Mouse (Mus musculus) lung, embryonic 15.5 days (tissue): ENCODE data around the gene Srebf2. TPM values are rescaled to one million over a fixed set of nuclear protein-coding genes. Genes with fewer than 3 reads are reported as not detected.

Source experiments
- ATAC-seq: fragments of 200-750 bp; cut with Nextera tagmentation; 2 replicates; pipeline ENCODE4 v1.8.0; 2017; ENCODE audit warnings: moderate number of reproducible peaks, borderline replicate concordance; ENCODE audit not compliant: low FRiP score, low TSS enrichment; ENCODE audit errors: extremely low read depth
- H3K27ac ChIP-seq: fragments of 300-500 bp; sonication (generic); 2 replicates; pipeline ENCODE4 v1.5.1; 2015; ENCODE audit warnings: moderate library complexity, mild to moderate bottlenecking, inconsistent platforms
- H3K27me3 ChIP-seq: fragments of 300-500 bp; sonication (generic); 2 replicates; pipeline ENCODE4 v1.6.1; 2015; ENCODE audit warnings: inconsistent platforms
- H3K36me3 ChIP-seq: fragments of 300-500 bp; sonication (generic); 2 replicates; pipeline ENCODE4 v1.6.1; 2015; ENCODE audit warnings: inconsistent platforms
- H3K4me1 ChIP-seq: fragments of 300-500 bp; sonication (generic); 2 replicates; pipeline ENCODE4 v1.6.1; 2015; ENCODE audit warnings: inconsistent platforms
- H3K4me2 ChIP-seq: fragments of 300-500 bp; sonication (generic); 2 replicates; pipeline ENCODE4 v1.6.1; 2015; ENCODE audit warnings: inconsistent platforms, mild to moderate bottlenecking, moderate library complexity
- H3K4me3 ChIP-seq: fragments of 300-500 bp; sonication (generic); 2 replicates; pipeline ENCODE4 v1.5.1; 2015; ENCODE audit warnings: mild to moderate bottlenecking, inconsistent platforms
- H3K9ac ChIP-seq: fragments of 300-500 bp; sonication (generic); 2 replicates; pipeline ENCODE4 v1.6.1; 2015; ENCODE audit warnings: inconsistent platforms
- H3K9me3 ChIP-seq: fragments of 300-500 bp; sonication (generic); 2 replicates; pipeline ENCODE4 v1.6.1; 2016; ENCODE audit warnings: inconsistent platforms
- WGBS: fragments of 180-500 bp; shearing (Covaris S2); methylation state at CpG from one replicate; pipeline ENCODE4 v1.1.7; 2015; 5-methylcytosine and 5-hydroxymethylcytosine counted together
- polyA plus RNA-seq: library from polyadenylated mRNA; unstranded; fragments of >200 nt; fragmentation: Nextera tagmentation; extraction: Ambion mirVana; gene quantifications from 2 replicates; pipeline ENCODE4 v1.2.1, GENCODE M21; 2015

Srebf2 gene
- polyA plus RNA-seq, 1 experiment from 2014 or later = 132 TPM

DNA sequence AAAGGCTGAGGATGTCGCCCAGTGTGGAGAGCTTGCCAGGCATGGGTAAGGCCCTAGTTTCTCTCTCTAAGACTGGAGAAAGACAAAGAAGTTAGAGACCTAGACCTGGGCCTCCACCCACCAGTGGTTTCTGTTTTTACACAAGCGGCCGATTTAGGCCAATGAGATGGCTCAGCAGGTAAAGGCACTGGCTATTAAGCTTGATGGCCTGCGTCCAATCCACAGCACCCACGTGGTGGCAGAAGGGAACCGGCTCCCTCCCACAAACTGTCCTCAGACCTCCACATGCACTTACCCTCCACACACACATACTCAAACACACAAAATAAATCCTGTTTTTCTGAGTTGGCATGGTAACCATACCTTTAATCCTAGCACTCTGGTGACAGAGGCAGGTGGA lies 55.1 kb downstream of the Srebf2 start:
- H3K27ac ChIP-seq = no peak overlapping the region
- no peak overlapping the region for H3K4me3 ChIP-seq
- H3K4me2 ChIP-seq = no peak overlapping the region
- H3K36me3 ChIP-seq = peaks cover 83% of the 10 kb centered on the region
- H3K27me3 ChIP-seq = peaks cover 24% of the 10 kb centered on the region
- no peak for ATAC-seq
- H3K4me1 ChIP-seq = peaks cover 11% of the 10 kb centered on the region
- 91% methylated on average over 6 of the region's 6 CpGs for WGBS
- H3K9me3 ChIP-seq = no peaks in the 10 kb centered on the region
- H3K9ac ChIP-seq = no peak overlapping the region

GRCm38 (mm10) chr15:82203090-82203489 lies 56.1 kb downstream of the Srebf2 start:
- Histone ChIP-seq H3K9me3 (no peaks in the 10 kb centered on the region), H3K4me3 (no peak overlapping the region), H3K9ac (no peak overlapping the region), H3K27ac (no peak overlapping the region), H3K4me1 (peaks cover 13% of the 10 kb centered on the region), H3K27me3 (peaks cover 34% of the 10 kb centered on the region), H3K36me3 (peaks cover 73% of the 10 kb centered on the region), H3K4me2 (no peak overlapping the region)
- 89% methylated on average over 10 of the region's 10 CpGs for WGBS
- no peak for ATAC-seq

GRCm38 (mm10) chr15:82203611-82204351 lies 56.8 kb downstream of the Srebf2 start:
- no peak overlapping the region for H3K4me3 ChIP-seq
- no peak overlapping the region for H3K4me2 ChIP-seq
- H3K27me3 ChIP-seq = peaks cover 41% of the 10 kb centered on the region
- no peak overlapping the region for H3K27ac ChIP-seq
- H3K9ac ChIP-seq = no peak overlapping the region
- no peaks in the 10 kb centered on the region for H3K9me3 ChIP-seq
- peaks cover 67% of the 10 kb centered on the region for H3K36me3 ChIP-seq
- peaks cover 13% of the 10 kb centered on the region for H3K4me1 ChIP-seq
- no peak for ATAC-seq
- 86% methylated on average over 20 of the region's 20 CpGs for WGBS

GRCm38 (mm10) chr15:82204680-82205371 lies 57.8 kb downstream of the Srebf2 start:
- no peak overlapping the region for H3K27ac ChIP-seq
- no peak overlapping the region for H3K9ac ChIP-seq
- no peak for ATAC-seq
- H3K4me3 ChIP-seq = no peak overlapping the region
- 59% methylated on average over 10 of the region's 10 CpGs for WGBS
- no peaks in the 10 kb centered on the region for H3K9me3 ChIP-seq
- H3K4me1 ChIP-seq = peaks cover 13% of the 10 kb centered on the region
- no peak overlapping the region for H3K4me2 ChIP-seq
- H3K27me3 ChIP-seq = peaks cover 51% of the 10 kb centered on the region
- H3K36me3 ChIP-seq = peaks cover 56% of the 10 kb centered on the region

GRCm38 (mm10) chr15:82206365-82207104 lies 59.6 kb downstream of the Srebf2 start:
- Histone ChIP-seq H3K36me3 (peaks cover 44% of the 10 kb centered on the region), H3K9ac (no peak overlapping the region), H3K27me3 (peaks cover 68% of the 10 kb centered on the region), H3K4me3 (no peak overlapping the region), H3K27ac (no peak overlapping the region), H3K4me1 (peaks cover 15% of the 10 kb centered on the region), H3K9me3 (no peaks in the 10 kb centered on the region), H3K4me2 (no peak overlapping the region)
- peak; percentile 72 for ATAC-seq
- 40% methylated on average over 9 of the region's 9 CpGs for WGBS

DNA sequence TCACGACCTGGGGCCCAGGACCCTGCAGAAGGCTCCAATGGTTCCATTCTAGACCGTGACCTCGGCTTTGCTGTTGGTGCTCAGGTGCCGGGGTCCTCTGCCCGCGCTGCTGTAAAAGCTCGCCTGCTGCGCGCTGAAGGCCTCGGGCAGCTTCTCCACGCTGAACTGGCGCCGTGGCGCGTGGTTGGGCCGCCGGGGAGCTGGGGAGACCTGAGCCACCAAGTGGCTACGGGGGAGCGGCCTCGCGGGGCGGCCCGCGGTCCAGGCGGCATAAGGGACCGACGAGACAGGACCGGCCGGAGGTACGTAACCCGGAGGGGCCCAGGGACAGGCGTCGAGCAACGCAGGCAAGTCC lies 60.1 kb downstream of the Srebf2 start:
- WGBS = 19% methylated on average over 34 of the region's 34 CpGs
- peaks cover 20% of the 10 kb centered on the region for H3K4me1 ChIP-seq
- H3K4me2 ChIP-seq = no peak overlapping the region
- no peak overlapping the region for H3K4me3 ChIP-seq
- no peaks in the 10 kb centered on the region for H3K9me3 ChIP-seq
- no peak overlapping the region for H3K27ac ChIP-seq
- H3K27me3 ChIP-seq = peaks cover 73% of the 10 kb centered on the region
- no peak for ATAC-seq
- H3K9ac ChIP-seq = no peak overlapping the region
- peaks cover 38% of the 10 kb centered on the region for H3K36me3 ChIP-seq

- H3K9ac ChIP-seq = no peak overlapping the region
- no peak overlapping the region for H3K4me3 ChIP-seq
- H3K4me2 ChIP-seq = no peak overlapping the region
Observed at GRCm38 (mm10) chr15:82207504-82208219, 60.7 kb downstream of the Srebf2 start.

DNA sequence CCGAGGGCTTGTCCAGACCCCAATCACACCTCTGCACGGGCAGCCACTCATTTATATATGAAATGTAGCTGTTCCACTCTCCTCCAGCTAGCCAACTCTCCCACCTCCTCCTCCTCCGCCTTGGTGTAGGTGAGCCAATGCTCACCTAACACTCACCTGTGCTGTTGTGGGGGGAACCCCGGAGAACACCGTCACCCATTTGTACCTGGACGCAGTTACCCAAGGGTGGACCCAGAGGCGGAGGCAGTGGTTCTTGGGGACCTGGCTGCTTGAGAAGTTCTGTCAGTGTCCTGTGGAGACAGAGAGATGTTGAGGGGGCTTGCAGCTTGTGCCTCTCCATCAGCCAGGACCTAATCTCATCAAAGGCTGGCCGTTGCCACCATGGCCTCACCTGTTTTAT lies 61.3 kb downstream of the Srebf2 start:
- Histone ChIP-seq H3K9ac (no peak overlapping the region), H3K4me1 (peaks cover 28% of the 10 kb centered on the region), H3K4me3 (no peak overlapping the region), H3K36me3 (peaks cover 28% of the 10 kb centered on the region), H3K4me2 (no peak overlapping the region), H3K27me3 (peaks cover 86% of the 10 kb centered on the region), H3K9me3 (no peaks in the 10 kb centered on the region), H3K27ac (no peak overlapping the region)
- ATAC-seq = no peak
- 71% methylated on average over 8 of the region's 8 CpGs for WGBS

More at GRCm38 (mm10) chr15:82207504-82208219, 60.7 kb downstream of the Srebf2 start:
- WGBS = 23% methylated on average over 30 of the region's 30 CpGs
- no peak for ATAC-seq
- Histone ChIP-seq H3K27me3 (peaks cover 79% of the 10 kb centered on the region), H3K27ac (no peak overlapping the region), H3K9me3 (no peaks in the 10 kb centered on the region), H3K36me3 (peaks cover 34% of the 10 kb centered on the region), H3K4me1 (peaks cover 26% of the 10 kb centered on the region)

DNA sequence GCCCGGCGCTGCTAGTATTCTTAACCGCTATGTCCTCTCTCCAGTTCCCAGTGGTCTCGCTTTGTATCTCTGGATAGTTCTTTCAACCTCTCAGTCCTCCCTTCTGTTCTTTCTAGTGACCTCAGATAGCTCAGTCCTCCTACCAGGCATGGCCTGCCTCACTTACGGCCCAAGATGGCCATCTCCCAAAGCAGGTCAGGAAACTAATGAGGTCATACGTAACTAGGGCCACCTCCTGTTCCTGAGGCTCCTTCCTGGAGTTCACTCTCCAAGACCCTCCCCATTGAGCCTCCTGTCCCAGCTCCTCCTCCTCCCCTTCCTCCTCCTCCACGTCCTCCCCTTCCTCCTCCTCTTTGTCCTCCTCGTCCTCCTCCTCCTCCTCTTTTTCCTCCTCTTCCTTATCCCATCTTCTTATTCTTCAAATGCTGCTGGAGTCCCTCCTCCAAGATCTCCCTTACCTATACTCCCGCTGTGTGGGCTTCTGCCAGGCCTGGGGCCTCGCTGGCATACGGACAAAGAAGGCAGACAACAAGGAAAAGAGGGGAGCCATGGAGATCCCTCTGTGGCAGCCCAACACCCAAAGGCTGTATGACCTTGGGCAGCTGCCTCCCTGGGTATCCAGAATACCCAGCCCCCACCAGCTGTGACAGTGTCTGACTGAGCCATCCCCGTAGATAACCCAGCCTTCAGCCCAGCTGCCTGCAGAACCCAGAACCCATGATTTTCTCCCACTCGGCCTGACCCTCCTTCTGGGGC lies 62.5 kb downstream of the Srebf2 start:
- no peak overlapping the region for H3K9ac ChIP-seq
- no peak overlapping the region for H3K27ac ChIP-seq
- H3K4me1 ChIP-seq = peaks cover 28% of the 10 kb centered on the region
- 75% methylated on average over 13 of the region's 13 CpGs for WGBS
- peaks cover 95% of the 10 kb centered on the region for H3K27me3 ChIP-seq
- no peak overlapping the region for H3K4me3 ChIP-seq
- ATAC-seq = no peak
- peaks cover 16% of the 10 kb centered on the region for H3K36me3 ChIP-seq
- no peak overlapping the region for H3K4me2 ChIP-seq
- no peaks in the 10 kb centered on the region for H3K9me3 ChIP-seq

GRCm38 (mm10) chr15:82210801-82211200 lies 63.8 kb downstream of the Srebf2 start:
- H3K4me3 ChIP-seq = no peak overlapping the region
- H3K27ac ChIP-seq = no peak overlapping the region
- no peak for ATAC-seq
- peaks cover 28% of the 10 kb centered on the region for H3K4me1 ChIP-seq
- 53% methylated on average over 1 of the region's 1 CpGs for WGBS
- no peak overlapping the region for H3K4me2 ChIP-seq
- no peak overlapping the region for H3K9ac ChIP-seq
- H3K27me3 ChIP-seq = peaks cover 97% of the 10 kb centered on the region
- H3K9me3 ChIP-seq = no peaks in the 10 kb centered on the region
- H3K36me3 ChIP-seq = peaks cover 5% of the 10 kb centered on the region; the same call in 1 of the 2 replicates

DNA sequence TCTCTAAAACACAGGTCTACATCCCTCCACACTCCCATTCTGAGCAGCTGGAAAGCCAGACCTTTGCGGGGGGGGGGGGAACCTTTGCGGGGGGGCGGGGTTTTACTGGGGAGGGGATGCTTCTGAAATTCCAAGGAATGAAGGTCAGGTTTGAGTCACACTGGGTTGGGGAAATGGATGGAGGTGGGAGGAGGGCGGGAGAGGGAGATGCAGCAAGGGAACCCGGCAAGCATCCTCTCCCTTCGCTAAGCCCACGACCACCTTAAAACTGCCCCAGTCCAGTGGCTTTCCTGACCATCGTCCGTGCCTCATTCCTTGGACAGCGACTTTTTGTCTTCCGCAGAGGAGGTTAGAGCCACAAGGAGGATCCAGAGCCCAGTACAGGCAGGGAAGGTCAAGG lies 64.3 kb downstream of the Srebf2 start:
- H3K27me3 ChIP-seq = peaks cover 97% of the 10 kb centered on the region
- no peak for ATAC-seq
- H3K4me2 ChIP-seq = peak overlapping the region; percentile 85
- H3K36me3 ChIP-seq = 0 out of 2 replicates have a peak, but pooled peaks cover under 1% of the 10 kb centered on the region
- peaks cover 30% of the 10 kb centered on the region for H3K4me1 ChIP-seq
- H3K27ac ChIP-seq = no peak overlapping the region
- H3K9me3 ChIP-seq = no peaks in the 10 kb centered on the region
- 2% methylated on average over 10 of the region's 11 CpGs for WGBS
- no peak overlapping the region for H3K9ac ChIP-seq
- peak overlapping the region; percentile 44 for H3K4me3 ChIP-seq
